Mouse (Mus musculus) 3T3-L1 (cell line): ENCODE measurements around the gene Ddi2.
A peak's percentile ranks its signal among the peaks of the same experiment; 100 is the strongest.
"Not testable (repeated sequence)": the region's sequence is repeated elsewhere in the genome, so short reads cannot be mapped to it uniquely, and the experiment has no call there.

Experiments
- DNase-seq: peaks from one replicate; pipeline ENCODE4 v3.0.0-alpha.2; 2015; ENCODE audit warnings: low read depth, low spot score

The Ddi2 gene

GRCm38 (mm10) chr4:141722731-141723672 is at the start of gene Ddi2:
TSS of gene Ddi2 (minus strand) at chr4:141723419.
- DNase-seq = peak; percentile 78

- DNase-seq = not testable (repeated sequence)
Measured at GRCm38 (mm10) chr4:141773019-141773418, 49.8 kb upstream of the Ddi2 start.

- no peak for DNase-seq
Measured at GRCm38 (mm10) chr4:141771823-141772222, 48.6 kb upstream of the Ddi2 start.

- no peak for DNase-seq
Measured at GRCm38 (mm10) chr4:141769501-141770160, 46.4 kb upstream of the Ddi2 start.

GRCm38 (mm10) chr4:141767353-141768036 is 44.3 kb upstream of the Ddi2 start:
- DNase-seq = peak; percentile 17

GRCm38 (mm10) chr4:141766668-141767352 is 43.6 kb upstream of the Ddi2 start:
- no peak for DNase-seq

- no peak for DNase-seq
Measured at GRCm38 (mm10) chr4:141766316-141766667, 43.1 kb upstream of the Ddi2 start.

GRCm38 (mm10) chr4:141765008-141765407 is 41.8 kb upstream of the Ddi2 start:
- DNase-seq = no peak

- no peak for DNase-seq
Measured at GRCm38 (mm10) chr4:141763476-141763875, 40.3 kb upstream of the Ddi2 start.

- DNase-seq = no peak
Measured at GRCm38 (mm10) chr4:141762102-141762598, 38.9 kb upstream of the Ddi2 start.

GRCm38 (mm10) chr4:141760942-141761341 is 37.7 kb upstream of the Ddi2 start:
- DNase-seq = no peak

GRCm38 (mm10) chr4:141758874-141759542 is 35.8 kb upstream of the Ddi2 start:
- DNase-seq = no peak

- DNase-seq = no peak
Measured at GRCm38 (mm10) chr4:141757124-141757523, 33.9 kb upstream of the Ddi2 start.

- DNase-seq = no peak
Measured at GRCm38 (mm10) chr4:141755375-141755930, 32.2 kb upstream of the Ddi2 start.

- DNase-seq = peak; percentile 19
Measured at GRCm38 (mm10) chr4:141752076-141752421, 28.8 kb upstream of the Ddi2 start.

GRCm38 (mm10) chr4:141751419-141752075 is 28.3 kb upstream of the Ddi2 start:
- no peak for DNase-seq

- DNase-seq = no peak
Measured at GRCm38 (mm10) chr4:141750826-141751225, 27.6 kb upstream of the Ddi2 start.

- DNase-seq = no peak
Measured at GRCm38 (mm10) chr4:141749557-141749956, 26.3 kb upstream of the Ddi2 start.

GRCm38 (mm10) chr4:141746578-141747346 is 23.5 kb upstream of the Ddi2 start, which contains the start of gene Agmat:
TSS of gene Agmat (plus strand) at chr4:141746672.
- no peak for DNase-seq
